Mouse (Mus musculus) G1E (cell line): ENCODE measurements around the gene Vps26c. TPM values are rescaled to one million over a fixed set of nuclear protein-coding genes. Genes with fewer than 3 reads are reported as not detected.

ENCODE experiments used
- ATAC-seq: 2 replicates; pipeline ENCODE4 v1.8.0; 2016; ENCODE audit warnings: mild to moderate bottlenecking; ENCODE audit not compliant: insufficient number of reproducible peaks, poor library complexity, low FRiP score, severe bottlenecking; ENCODE audit errors: extremely low read depth
- DNase-seq: peaks from one replicate; pipeline ENCODE4 v3.0.0; 2012; ENCODE audit warnings: low spot score
- H3K27me3 ChIP-seq: 2 replicates; pipeline ENCODE4 v1.6.1; 2012; ENCODE audit warnings: mild to moderate bottlenecking, low read length, inconsistent platforms; ENCODE audit not compliant: insufficient read depth
- H3K36me3 ChIP-seq: replicated peaks from 2 replicates; pipeline ENCODE3; 2012; ENCODE audit warnings: mild to moderate bottlenecking, inconsistent platforms
- H3K4me1 ChIP-seq: 2 replicates; pipeline ENCODE4 v1.6.1; 2012; ENCODE audit warnings: low read depth, low read length, inconsistent platforms, mixed read lengths; ENCODE audit not compliant: insufficient read depth
- H3K4me3 ChIP-seq: 2 replicates; pipeline ENCODE4 v1.5.1; 2012; ENCODE audit warnings: low read depth, mild to moderate bottlenecking, inconsistent platforms, low read length, moderate library complexity, mixed read lengths
- H3K9me3 ChIP-seq: replicated peaks from 2 replicates; pipeline ENCODE4 v1.6.1; 2012; ENCODE audit warnings: inconsistent platforms
- CTCF ChIP-seq: IDR thresholded peaks from 2 replicates; pipeline ENCODE4 v1.5.1; 2012; ENCODE audit warnings: low read depth, low read length, inconsistent platforms, mixed read lengths
- GATA1 ChIP-seq: IDR thresholded peaks from 2 replicates; pipeline ENCODE4 v1.6.1; 2012; ENCODE audit warnings: borderline replicate concordance, low read length, inconsistent platforms, mixed read lengths
- GATA2 ChIP-seq: IDR thresholded peaks from 2 replicates; pipeline ENCODE4 v1.6.1; 2012; ENCODE audit warnings: low read depth, low read length, inconsistent platforms, borderline replicate concordance
- POLR2AphosphoS5 ChIP-seq: IDR thresholded peaks from 2 replicates; pipeline ENCODE4 v1.6.1; 2012; ENCODE audit warnings: low read depth, low read length, inconsistent platforms; ENCODE audit not compliant: insufficient replicate concordance
- TAL1 ChIP-seq: conservative IDR thresholded peaks from 2 replicates; pipeline ENCODE4 v1.6.1; 2012; ENCODE audit warnings: low read depth, low read length, inconsistent platforms, mixed read lengths
- polyA plus RNA-seq: library from polyadenylated mRNA; stranded (reverse); fragments of >175 nt; gene quantifications from 2 replicates; pipeline ENCODE4 v1.2.3, GENCODE M21; 2012
- total RNA-seq, 2 experiments: library from RNA; stranded (forward) in 1 of 2; stranded (reverse) in 1 of 2; fragments of 200-1000 nt in 1 of 2; fragments of >200 nt in 1 of 2; fragmentation: Nextera tagmentation in 1 of 2; gene quantifications; 2 replicates each; pipeline ENCODE4 v1.2.3; 2014 to 2017

Gene Vps26c
- total and polyA plus RNA-seq, 3 experiments = 3.2 to 80.7 (median 37.2) TPM

- TF ChIP-seq GATA1 = no peak
- TF ChIP-seq POLR2AphosphoS5 = no peak
- TF ChIP-seq GATA2 = no peak
- no peak for TF ChIP-seq CTCF
- no peak for TF ChIP-seq TAL1
- no peak for DNase-seq
- ATAC-seq = no peak
- Histone ChIP-seq H3K4me3 (no peak overlapping the region), H3K4me1 (peaks cover 3% of the 10 kb centered on the region), H3K9me3 (no peaks in the 10 kb centered on the region), H3K27me3 (peaks cover 56% of the 10 kb centered on the region), H3K36me3 (no peaks in the 10 kb centered on the region)
Measured at GRCm38 (mm10) chr16:94536417-94537158, 10.0 kb upstream of the Vps26c start.

GRCm38 (mm10) chr16:94535716-94536115 is 9.1 kb upstream of the Vps26c start:
- no peak for ATAC-seq
- H3K4me1 ChIP-seq = peaks cover 3% of the 10 kb centered on the region
- no peaks in the 10 kb centered on the region for H3K36me3 ChIP-seq
- peaks cover 55% of the 10 kb centered on the region for H3K27me3 ChIP-seq
- no peaks in the 10 kb centered on the region for H3K9me3 ChIP-seq
- DNase-seq = no peak
- TF ChIP-seq POLR2AphosphoS5 = no peak
- no peak for TF ChIP-seq CTCF
- no peak for TF ChIP-seq GATA1
- no peak for TF ChIP-seq GATA2
- no peak for TF ChIP-seq TAL1
- H3K4me3 ChIP-seq = no peak overlapping the region

DNA sequence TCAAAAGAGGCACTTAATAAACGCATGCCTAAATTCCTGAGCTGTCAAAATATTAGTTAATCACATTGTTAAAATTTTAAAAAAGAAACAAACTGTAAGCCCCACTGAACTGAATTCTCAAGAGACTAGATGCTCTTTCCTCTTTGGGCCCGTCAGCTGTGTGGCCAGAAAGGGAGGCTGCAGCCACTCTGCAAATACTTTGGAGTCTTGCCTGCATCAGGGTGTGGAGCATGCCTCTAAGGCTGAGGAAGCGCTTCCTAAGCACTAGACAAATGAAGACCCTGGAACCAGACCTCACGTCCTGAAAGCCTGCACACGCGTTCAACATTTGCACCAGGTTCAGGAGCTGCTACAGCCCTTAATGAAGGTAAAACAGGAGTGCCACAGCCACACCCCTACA is 7.0 kb upstream of the Vps26c start:
- H3K36me3 ChIP-seq = no peaks in the 10 kb centered on the region
- no peak for DNase-seq
- no peak for ATAC-seq
- TF ChIP-seq GATA1 (no peak), POLR2AphosphoS5 (no peak), CTCF (no peak), GATA2 (no peak), TAL1 (no peak)
- peaks cover 3% of the 10 kb centered on the region; the same call in 1 of the 2 replicates for H3K4me1 ChIP-seq
- H3K27me3 ChIP-seq = peaks cover 39% of the 10 kb centered on the region
- H3K4me3 ChIP-seq = no peak overlapping the region
- H3K9me3 ChIP-seq = no peaks in the 10 kb centered on the region

GRCm38 (mm10) chr16:94531268-94531667 is 4.6 kb upstream of the Vps26c start:
- no peak for DNase-seq
- TF ChIP-seq TAL1 (no peak), GATA1 (no peak), CTCF (no peak), POLR2AphosphoS5 (no peak), GATA2 (no peak)
- Histone ChIP-seq H3K36me3 (peaks cover 7% of the 10 kb centered on the region), H3K27me3 (peaks cover 24% of the 10 kb centered on the region), H3K9me3 (no peaks in the 10 kb centered on the region), H3K4me3 (no peak overlapping the region), H3K4me1 (peaks cover 15% of the 10 kb centered on the region)
- no peak for ATAC-seq

DNA sequence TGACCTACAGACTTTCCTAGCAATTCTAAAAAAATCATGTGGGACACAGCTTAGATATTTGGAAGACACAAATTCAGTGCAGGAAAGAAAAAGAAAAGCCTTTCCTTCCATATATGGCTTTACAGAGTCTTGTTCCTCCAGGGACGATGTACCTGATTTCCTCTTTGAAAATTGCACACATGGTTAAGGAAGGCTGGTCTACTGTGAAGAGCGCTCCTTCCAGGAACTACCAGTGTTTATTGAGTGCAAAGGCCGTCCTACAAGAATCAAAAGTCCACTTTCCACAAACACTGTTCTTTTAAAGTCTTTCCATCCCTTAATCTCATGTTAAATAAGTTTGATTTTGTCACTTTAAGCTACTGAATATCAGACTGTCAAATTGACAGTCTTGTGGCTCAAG is 916 bp upstream of the Vps26c start:
- Histone ChIP-seq H3K4me1 (peaks cover 29% of the 10 kb centered on the region), H3K9me3 (no peaks in the 10 kb centered on the region), H3K36me3 (peaks cover 18% of the 10 kb centered on the region), H3K27me3 (no peaks in the 10 kb centered on the region), H3K4me3 (peak overlapping the region; percentile 86)
- no peak for DNase-seq
- no peak for ATAC-seq
- TF ChIP-seq GATA2 (no peak), TAL1 (no peak), GATA1 (no peak), POLR2AphosphoS5 (no peak), CTCF (no peak)

DNA sequence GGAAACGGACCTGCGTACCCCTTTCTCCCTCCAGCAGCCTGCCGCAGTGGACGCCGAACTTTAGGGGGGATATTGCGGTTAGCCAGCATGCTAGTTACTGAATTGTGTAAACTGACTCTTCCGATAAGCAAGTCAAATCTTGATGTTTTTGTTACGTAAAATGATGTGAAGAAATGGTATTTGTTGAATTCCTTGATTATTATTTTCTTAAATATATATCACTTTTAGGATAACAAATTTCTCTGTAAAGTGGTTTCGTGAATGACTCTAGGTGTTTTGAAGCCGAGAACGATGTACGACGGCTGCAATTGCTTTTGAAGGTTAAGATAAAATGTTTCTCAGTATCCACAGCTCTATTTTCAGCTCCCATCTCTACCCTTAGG is 513 bp upstream of the Vps26c start:
- ATAC-seq (no peak), DNase-seq (no peak)
- no peaks in the 10 kb centered on the region for H3K9me3 ChIP-seq
- no peaks in the 10 kb centered on the region for H3K27me3 ChIP-seq
- H3K4me1 ChIP-seq = peaks cover 29% of the 10 kb centered on the region
- peak overlapping the region; percentile 86 for H3K4me3 ChIP-seq
- TF ChIP-seq CTCF (no peak), POLR2AphosphoS5 (no peak), TAL1 (no peak), GATA1 (no peak), GATA2 (no peak)
- H3K36me3 ChIP-seq = peaks cover 19% of the 10 kb centered on the region
